Mouse (Mus musculus) fibroblast of lung, adult 2 months (primary cell): ENCODE measurements at regions not wholly inside any gene's neighbourhood (a gene's known extent, or its start where the extent isn't known, plus 50 kb on each side); places are given as distances from the start of the nearest gene placed in this dataset.
"Not testable (repeated sequence)": the region's sequence is repeated elsewhere in the genome, so short reads cannot be mapped to it uniquely, and the experiment has no call there.

Experiments used
- DNase-seq: peaks from one replicate; pipeline ENCODE4 v3.0.0-alpha.2; 2011; ENCODE audit warnings: low read depth

DNA sequence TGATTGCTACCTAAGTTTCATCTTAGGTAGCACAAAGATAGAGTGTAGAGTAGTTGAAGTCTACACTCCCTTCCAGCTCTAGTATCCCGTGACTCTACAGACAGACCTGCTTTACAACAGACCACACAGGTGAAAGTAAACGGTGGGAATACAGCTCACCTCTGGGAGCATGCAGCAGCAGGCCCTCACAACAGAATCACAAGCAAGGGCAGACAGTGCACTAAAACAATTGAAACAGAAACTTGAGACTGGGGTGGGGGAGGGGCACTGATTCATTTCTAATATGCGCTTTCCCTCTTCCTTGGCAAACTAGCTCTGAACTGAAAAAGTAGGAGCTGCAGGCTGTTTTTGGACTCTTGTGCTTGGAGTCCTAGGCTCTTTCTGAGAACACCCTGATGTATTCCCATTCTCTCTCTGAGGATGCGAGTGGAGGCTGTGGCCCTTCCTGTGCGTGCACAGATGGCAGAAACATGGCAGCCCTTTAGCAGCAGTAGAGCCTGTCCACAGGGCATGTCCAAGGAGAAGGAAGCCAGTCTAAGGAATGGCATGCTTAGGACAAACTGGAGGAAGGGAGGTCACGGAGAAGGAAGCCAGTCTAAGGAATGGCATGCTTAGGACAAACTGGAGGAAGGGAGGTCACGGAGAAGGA, 152.5 kb upstream of the Unc93a2 start:
- no peak for DNase-seq

DNA sequence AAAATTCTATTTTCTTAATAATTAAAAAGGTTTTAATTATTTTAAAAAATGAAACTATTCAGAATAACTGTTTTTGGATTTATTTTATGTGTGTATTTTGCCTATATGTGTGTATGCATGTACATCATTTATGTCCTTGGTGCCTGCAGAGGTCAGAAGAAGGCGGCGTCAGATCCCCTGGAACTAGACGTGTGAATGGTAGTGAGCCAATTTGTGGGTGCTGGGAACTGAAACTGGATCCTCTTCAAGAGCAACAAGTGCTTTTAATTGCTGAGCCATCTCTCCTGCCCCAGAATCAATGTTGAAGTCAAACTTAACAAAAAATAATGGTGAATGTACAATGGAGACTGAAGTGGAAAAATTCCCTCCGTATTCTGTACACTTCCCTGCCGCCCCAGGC, 151.9 kb upstream of the Unc93a2 start:
- no peak for DNase-seq

DNA sequence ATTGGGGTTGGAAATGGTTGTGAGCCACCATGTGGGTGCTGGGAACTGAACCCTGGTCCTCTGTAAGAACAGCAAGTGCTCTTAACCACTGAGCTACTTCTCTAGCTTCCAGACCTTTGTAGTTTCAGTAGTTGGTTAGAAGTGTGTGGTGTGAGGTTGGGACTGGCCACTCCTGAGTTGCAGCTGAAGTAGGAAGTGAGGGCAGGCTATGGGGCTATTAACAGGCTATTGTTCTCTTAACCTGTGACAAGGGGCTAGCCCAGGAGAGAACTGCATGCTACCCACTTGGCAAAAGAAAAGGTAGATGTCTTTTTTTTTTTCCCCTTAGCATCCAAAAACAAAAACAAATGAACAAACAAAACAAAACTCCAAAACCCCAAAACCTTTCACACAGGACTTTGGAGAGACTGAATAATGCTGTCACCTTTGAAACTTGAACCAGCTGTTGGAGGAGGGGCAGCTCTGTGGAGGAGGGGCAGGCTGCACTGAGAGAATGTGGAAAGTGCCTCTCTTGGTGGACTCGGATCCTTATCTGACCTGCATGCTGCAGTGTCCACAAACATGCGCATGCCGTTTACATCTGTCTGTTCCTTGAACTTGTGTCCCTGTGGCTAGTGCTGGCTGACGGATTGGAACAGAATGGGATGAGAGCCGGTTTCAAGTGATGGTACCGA, 149.3 kb upstream of the Unc93a2 start:
- no peak for DNase-seq

DNA sequence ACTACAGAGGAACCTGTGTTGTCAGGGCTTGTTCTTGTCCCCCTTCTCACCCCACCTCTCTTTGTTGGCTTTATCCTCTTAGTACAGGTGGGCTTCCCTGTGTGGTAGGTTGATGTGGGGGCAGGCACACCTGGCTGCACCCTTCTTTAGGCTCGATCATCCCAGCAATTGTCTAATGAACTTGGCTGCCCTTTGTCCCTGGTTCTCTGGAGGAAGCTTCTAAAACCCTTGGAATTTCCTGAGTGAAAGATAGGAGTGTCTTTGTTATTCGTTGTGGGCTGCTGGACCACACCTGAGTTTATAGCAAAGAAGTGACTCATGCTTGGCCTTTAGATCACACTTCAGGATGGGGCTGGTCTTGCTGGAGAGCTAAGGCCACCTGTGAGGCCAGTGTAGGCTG, 148.3 kb upstream of the Unc93a2 start:
- DNase-seq = no peak

DNA sequence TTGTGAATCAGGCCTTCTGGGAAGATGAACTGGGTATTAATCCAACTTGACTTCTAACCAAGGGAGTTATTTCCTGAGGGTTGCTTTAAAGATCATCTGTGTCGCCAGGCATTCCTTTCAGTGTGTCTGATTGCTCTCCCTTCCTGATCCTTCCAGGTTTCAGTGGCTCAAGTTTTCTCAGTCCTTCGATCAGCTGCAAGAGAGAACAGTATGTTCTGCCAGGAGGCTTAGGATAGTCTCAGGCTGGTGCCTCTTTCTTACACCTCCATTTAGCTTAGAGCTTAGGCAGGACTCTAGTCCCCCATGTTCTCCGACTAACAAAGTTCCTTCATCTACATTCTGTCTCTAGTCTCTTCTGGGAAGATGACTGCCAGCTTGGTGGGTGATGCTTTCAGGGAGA, 147.4 kb upstream of the Unc93a2 start:
- DNase-seq = no peak

DNA sequence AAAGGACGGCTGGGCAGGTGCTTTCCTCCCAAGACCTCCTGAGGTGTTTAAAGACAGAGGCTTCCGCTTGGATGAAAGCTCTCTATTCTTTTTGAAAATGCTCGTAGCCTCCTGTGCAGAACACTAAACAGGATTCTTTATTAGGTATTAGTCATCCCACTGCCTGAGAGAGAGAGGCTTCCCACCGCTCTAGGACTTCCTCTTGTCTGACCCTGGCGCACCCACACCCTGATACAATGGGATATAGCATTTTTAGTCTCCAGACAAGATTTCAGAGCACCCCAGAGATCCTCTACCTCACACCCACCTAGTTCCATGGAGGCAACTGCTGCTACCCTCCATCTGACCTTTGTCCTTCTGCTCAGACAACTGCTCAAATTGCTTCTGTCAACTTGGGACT, 144.0 kb upstream of the Unc93a2 start:
- no peak for DNase-seq

DNA sequence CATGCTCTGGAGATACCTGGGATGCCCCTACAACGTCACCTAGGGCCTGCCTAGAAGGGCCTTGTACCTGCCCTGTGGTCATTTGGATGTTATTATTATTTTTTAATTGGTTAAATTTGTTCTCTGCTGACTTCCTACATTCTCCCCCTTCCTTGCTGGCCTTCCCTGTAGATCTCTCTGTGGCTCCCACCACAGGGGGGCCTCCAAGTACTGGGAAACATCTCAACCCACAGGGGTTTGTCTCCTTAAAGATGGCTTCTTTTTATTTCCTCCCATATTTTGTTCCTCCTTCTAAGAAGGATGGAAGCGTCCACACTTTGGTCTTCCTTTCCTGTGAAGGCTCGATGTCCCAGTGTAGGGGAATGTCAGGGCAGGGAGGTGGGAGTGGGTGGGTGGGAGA, 142.4 kb upstream of the Unc93a2 start:
- no peak for DNase-seq

DNA sequence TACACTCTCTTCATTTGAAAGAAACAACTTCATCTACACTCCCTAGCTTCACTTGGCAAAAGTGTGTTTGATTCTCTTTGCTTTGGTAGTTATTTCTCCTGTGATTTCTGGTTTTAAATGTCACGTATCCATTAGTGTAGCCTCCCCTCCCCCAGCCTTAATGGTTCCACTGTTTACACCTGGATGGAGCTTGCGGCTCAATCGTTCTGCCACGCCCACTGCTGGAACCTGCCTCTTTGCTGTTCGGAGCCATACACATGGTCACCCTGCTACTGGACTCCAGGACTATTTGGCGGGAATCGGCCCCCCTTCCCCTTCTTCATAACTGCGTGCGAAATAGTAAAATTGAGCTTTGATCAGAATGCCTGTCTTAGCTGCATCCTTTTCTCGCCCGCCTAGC, 139.2 kb upstream of the Unc93a2 start:
- DNase-seq = not testable (repeated sequence)

DNA sequence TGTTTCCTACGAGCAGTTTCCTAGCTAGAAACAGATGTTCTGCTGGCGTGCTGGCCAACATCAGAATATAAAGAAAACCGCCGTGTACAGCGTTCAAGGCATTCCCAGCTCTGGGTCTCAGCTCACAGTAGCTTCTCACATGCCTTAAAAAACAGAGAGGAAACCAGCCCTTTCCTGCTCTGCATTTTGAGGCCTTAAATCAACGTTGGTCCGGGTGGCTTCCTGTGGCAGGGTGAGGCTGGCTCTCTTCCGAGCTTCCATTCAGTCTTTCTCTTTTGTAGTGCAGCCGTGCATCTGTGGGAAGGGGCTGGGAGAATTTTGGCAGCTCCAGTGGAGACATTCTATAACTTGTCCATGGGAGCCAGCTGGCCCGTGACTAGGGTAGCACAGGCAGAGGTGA, 135.9 kb upstream of the Unc93a2 start:
- no peak for DNase-seq
